Mouse (Mus musculus): Measurements from ENCODE around the gene Rab3gap2.

DNA sequence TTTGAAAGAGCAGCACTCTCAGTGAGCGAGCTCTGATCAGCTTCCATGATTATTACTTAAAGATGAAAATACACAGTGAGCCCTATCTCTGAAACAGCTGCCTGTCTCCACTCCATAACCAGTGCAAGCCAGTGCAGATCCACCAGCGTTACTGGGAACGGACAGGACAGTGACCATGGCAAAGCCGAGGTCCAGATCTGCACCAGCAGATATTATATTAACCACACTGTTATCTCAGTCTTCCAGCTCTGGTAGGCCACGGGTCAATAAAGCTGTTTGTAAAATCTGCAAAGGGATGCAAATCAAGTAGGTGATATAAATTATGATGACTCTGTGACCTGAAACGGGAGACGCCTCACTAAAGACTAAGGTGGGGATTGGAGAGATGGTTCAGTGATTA, 103.7 kb downstream of the Rab3gap2 start:
- TF ChIP-seq CHD2 (IDR thresholded peaks at IDR 0.05; ENCODE audit: low read depth, low read length) (no peak), ZC3H11A (IDR thresholded peaks at IDR 0.05; ENCODE audit: borderline replicate concordance, low read depth, low read length) (no peak), MAFK (IDR thresholded peaks at IDR 0.05; ENCODE audit: insufficient read depth, low read depth, low read length) (no peak)

Data from ES-E14 (cell line).